Mouse (Mus musculus): ENCODE results near the gene Rrp9. TPM values are rescaled to one million over a fixed set of nuclear protein-coding genes. Genes with fewer than 3 reads are reported as not detected.

Gene Rrp9
- polyA plus RNA-seq, 1 experiment, result 27.4 TPM

DNA sequence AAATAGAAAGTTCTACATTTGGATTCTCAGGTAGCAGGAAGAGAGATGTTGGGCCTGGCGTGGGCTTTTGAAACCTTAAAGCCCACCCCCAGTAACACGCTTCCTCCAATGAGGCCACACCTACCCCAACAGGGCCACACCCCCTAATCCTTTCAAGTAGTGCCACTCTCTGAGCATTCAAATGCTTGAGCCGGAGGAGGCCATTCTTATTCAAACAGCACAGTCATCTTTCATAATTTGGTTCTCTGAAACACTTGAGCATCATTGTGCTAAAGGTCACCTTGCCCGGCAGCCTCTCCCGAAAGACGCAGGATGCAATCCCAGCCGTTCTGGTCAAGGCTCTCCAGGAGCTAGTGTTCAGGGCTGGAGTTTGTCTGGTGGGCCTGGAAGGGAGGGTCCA is 58.5 kb downstream of the Rrp9 start:
- Histone ChIP-seq H3K4me3 (replicated peaks; ENCODE audit: extremely low read depth, low read depth, low read length) (no peak overlapping the region), H3K4me1 (ENCODE audit: control insufficient read depth, insufficient read depth, low read length) (no peaks in the 10 kb centered on the region)
- TF ChIP-seq CTCF (IDR thresholded peaks at IDR 0.05; ENCODE audit: insufficient read depth, low read length), result no peak
- TF ChIP-seq POLR2A (IDR thresholded peaks at IDR 0.05; ENCODE audit: borderline replicate concordance, extremely low read depth, low read depth, low read length), result no peak
- DNase-seq, result no peak
- 92% methylated on average over 7 of the region's 7 CpGs for WGBS

DNA sequence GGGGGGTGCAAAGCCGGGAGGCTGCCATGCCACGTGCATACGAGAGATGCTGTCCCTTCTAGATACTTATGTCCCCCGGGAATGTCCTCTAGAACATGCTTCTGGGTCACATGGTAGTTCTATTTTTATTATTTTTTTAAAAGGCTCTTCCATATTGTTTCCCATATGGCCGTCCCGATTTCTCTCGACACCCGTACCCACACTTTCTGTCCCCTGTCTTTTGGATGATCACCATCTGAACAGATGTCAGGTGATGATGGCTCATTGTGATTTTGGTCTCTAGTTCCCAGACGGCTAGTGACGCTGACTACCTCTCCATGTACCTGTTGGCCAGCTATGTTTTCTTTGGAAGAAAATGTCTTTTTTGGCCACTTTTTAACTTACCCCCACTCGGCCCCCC is 59.2 kb downstream of the Rrp9 start:
- WGBS, result 89% methylated on average over 11 of the region's 11 CpGs
- Histone ChIP-seq H3K4me3 (replicated peaks; ENCODE audit: extremely low read depth, low read depth, low read length) (no peak overlapping the region), H3K4me1 (ENCODE audit: control insufficient read depth, insufficient read depth, low read length) (no peaks in the 10 kb centered on the region)
- no peak for TF ChIP-seq POLR2A (IDR thresholded peaks at IDR 0.05; ENCODE audit: borderline replicate concordance, extremely low read depth, low read depth, low read length)
- no peak for TF ChIP-seq CTCF (IDR thresholded peaks at IDR 0.05; ENCODE audit: insufficient read depth, low read length)
- DNase-seq, result no peak

Other genes with a start within 250 kb of the Rrp9 start
- 443 and 458 TPM in 2 replicates for gene Alas1, start 227.3 kb upstream of the Rrp9 start, polyA plus RNA-seq (2012; rRNA removed)
- gene Poc1a, start 194.9 kb upstream of the Rrp9 start, polyA plus RNA-seq (2012; rRNA removed), result 5.7 and 7.9 TPM in 2 replicates
- gene Dusp7, start 107.3 kb upstream of the Rrp9 start, polyA plus RNA-seq (2012; rRNA removed), result 223 and 262 TPM in 2 replicates
- 288 and 319 TPM in 2 replicates for gene Rpl29, start 46.5 kb upstream of the Rrp9 start, polyA plus RNA-seq (2012; rRNA removed)
- 6.5 and 10.0 TPM in 2 replicates for gene Acy1, start 37.6 kb upstream of the Rrp9 start, polyA plus RNA-seq (2012; rRNA removed)
- gene Abhd14b, start 28.5 kb upstream of the Rrp9 start, polyA plus RNA-seq (2012; rRNA removed), result 80.0 and 80.9 TPM in 2 replicates
- 27.2 and 34.4 TPM in 2 replicates for gene Abhd14a, start 28.3 kb upstream of the Rrp9 start, polyA plus RNA-seq (2012; rRNA removed)
- 68.5 and 70.7 TPM in 2 replicates for gene Pcbp4, start 22.7 kb upstream of the Rrp9 start, polyA plus RNA-seq (2012; rRNA removed)
- 0.19 and 0.50 TPM in 2 replicates for gene Gpr62, start 10.0 kb upstream of the Rrp9 start, polyA plus RNA-seq (2012; rRNA removed)
- 65.2 and 74.3 TPM in 2 replicates for gene Parp3, start 986 bp downstream of the Rrp9 start, polyA plus RNA-seq (2012; rRNA removed)
- 0.30 TPM in 1 of 2 replicates, not detected in the other for gene Iqcf1, start 24.0 kb downstream of the Rrp9 start, polyA plus RNA-seq (2012; rRNA removed)
- 0.27 TPM in 1 of 2 replicates, not detected in the other for gene Iqcf5, start 38.6 kb downstream of the Rrp9 start, polyA plus RNA-seq (2012; rRNA removed)
- gene Iqcf3, start 85.7 kb downstream of the Rrp9 start, polyA plus RNA-seq (2012; rRNA removed), result not detected in 2 replicates
- not detected in 2 replicates for gene Iqcf4, start 95.0 kb downstream of the Rrp9 start, polyA plus RNA-seq (2012; rRNA removed)
- gene Iqcf6, start 150.6 kb downstream of the Rrp9 start, polyA plus RNA-seq (2012; rRNA removed), result not detected in 2 replicates
- gene Grm2, start 180.1 kb downstream of the Rrp9 start, polyA plus RNA-seq (2012; rRNA removed), result not detected in 2 replicates
- 103 and 108 TPM in 2 replicates for gene Tex264, start 210.0 kb downstream of the Rrp9 start, polyA plus RNA-seq (2012; rRNA removed)

Measured in lung, adult 2 months (tissue).